Mouse (Mus musculus): ENCODE measurements around the gene Afap1l2. TPM values are rescaled to one million over a fixed set of nuclear protein-coding genes. Genes with fewer than 3 reads are reported as not detected.

Afap1l2 gene
- polyA plus RNA-seq, 1 experiment: 0.90 TPM

GRCm38 (mm10) chr19:56904095-56904494 lies 103.9 kb downstream of the Afap1l2 start:
- H3K4me3 ChIP-seq (ENCODE audit: insufficient read depth, poor library complexity, severe bottlenecking): no peak overlapping the region
- TF ChIP-seq MYOG (IDR thresholded peaks at IDR 0.05; ENCODE audit: control insufficient read depth, extremely low read depth, insufficient read length) (no peak), MAX (IDR thresholded peaks at IDR 0.05) (no peak), CEBPB (IDR thresholded peaks at IDR 0.05; ENCODE audit: low read depth) (no peak)
- H3K79me3 ChIP-seq (ENCODE audit: low read depth): no peaks in the 10 kb centered on the region
- H3K79me2 ChIP-seq (ENCODE audit: control insufficient read depth, insufficient read depth): no peaks in the 10 kb centered on the region
- peaks cover 6% of the 10 kb centered on the region for H3K27me3 ChIP-seq (ENCODE audit: control insufficient read depth, insufficient read depth, insufficient read length)
- no peaks in the 10 kb centered on the region for H3K36me3 ChIP-seq (ENCODE audit: control insufficient read depth, insufficient read depth)
- H3ac ChIP-seq (ENCODE audit: control insufficient read depth, insufficient read length, low read depth): no peak overlapping the region

- Histone ChIP-seq H3K36me3 (ENCODE audit: control insufficient read depth, insufficient read depth) (no peaks in the 10 kb centered on the region), H3ac (ENCODE audit: control insufficient read depth, insufficient read length, low read depth) (no peak overlapping the region), H3K79me2 (ENCODE audit: control insufficient read depth, insufficient read depth) (no peaks in the 10 kb centered on the region), H3K27me3 (ENCODE audit: control insufficient read depth, insufficient read depth, insufficient read length) (peaks cover 6% of the 10 kb centered on the region), H3K4me3 (ENCODE audit: insufficient read depth, poor library complexity, severe bottlenecking) (no peak overlapping the region), H3K79me3 (ENCODE audit: low read depth) (no peaks in the 10 kb centered on the region)
- TF ChIP-seq FOSL1 (IDR thresholded peaks at IDR 0.05; ENCODE audit: insufficient read depth, low read length, poor library complexity, severe bottlenecking) (no peak), CTCF (IDR thresholded peaks at IDR 0.05; ENCODE audit: control insufficient read depth, insufficient read depth, insufficient read length) (no peak), CEBPB (IDR thresholded peaks at IDR 0.05; ENCODE audit: low read depth) (no peak), MAX (IDR thresholded peaks at IDR 0.05) (no peak), MYOG (IDR thresholded peaks at IDR 0.05; ENCODE audit: control insufficient read depth, extremely low read depth, insufficient read length) (no peak), MYOD1 (IDR thresholded peaks at IDR 0.05; ENCODE audit: control insufficient read depth, insufficient read length, low read depth) (no peak), USF1 (IDR thresholded peaks at IDR 0.05; ENCODE audit: low read depth) (no peak)
Measured at GRCm38 (mm10) chr19:56897654-56898053, 110.4 kb downstream of the Afap1l2 start.

- TF ChIP-seq USF1 (IDR thresholded peaks at IDR 0.05; ENCODE audit: low read depth) (no peak), MYOG (IDR thresholded peaks at IDR 0.05; ENCODE audit: control insufficient read depth, extremely low read depth, insufficient read length) (no peak), MYOD1 (IDR thresholded peaks at IDR 0.05; ENCODE audit: control insufficient read depth, insufficient read length, low read depth) (no peak), MAX (IDR thresholded peaks at IDR 0.05) (no peak), FOSL1 (IDR thresholded peaks at IDR 0.05; ENCODE audit: insufficient read depth, low read length, poor library complexity, severe bottlenecking) (no peak), CEBPB (IDR thresholded peaks at IDR 0.05; ENCODE audit: low read depth) (no peak), CTCF (IDR thresholded peaks at IDR 0.05; ENCODE audit: control insufficient read depth, insufficient read depth, insufficient read length) (no peak)
- Histone ChIP-seq H3K36me3 (ENCODE audit: control insufficient read depth, insufficient read depth) (no peaks in the 10 kb centered on the region), H3K4me3 (ENCODE audit: insufficient read depth, poor library complexity, severe bottlenecking) (no peak overlapping the region), H3K27me3 (ENCODE audit: control insufficient read depth, insufficient read depth, insufficient read length) (no peaks in the 10 kb centered on the region), H3ac (ENCODE audit: control insufficient read depth, insufficient read length, low read depth) (no peak overlapping the region), H3K79me2 (ENCODE audit: control insufficient read depth, insufficient read depth) (no peaks in the 10 kb centered on the region), H3K79me3 (ENCODE audit: low read depth) (no peaks in the 10 kb centered on the region)
Measured at GRCm38 (mm10) chr19:56893326-56893725, 114.7 kb downstream of the Afap1l2 start.

GRCm38 (mm10) chr19:56892586-56892985 lies 115.4 kb downstream of the Afap1l2 start:
- no peaks in the 10 kb centered on the region for H3K36me3 ChIP-seq (ENCODE audit: control insufficient read depth, insufficient read depth)
- no peak for TF ChIP-seq MAX (IDR thresholded peaks at IDR 0.05)
- TF ChIP-seq CTCF (IDR thresholded peaks at IDR 0.05; ENCODE audit: control insufficient read depth, insufficient read depth, insufficient read length): no peak
- no peak for TF ChIP-seq CEBPB (IDR thresholded peaks at IDR 0.05; ENCODE audit: low read depth)
- TF ChIP-seq MYOD1 (IDR thresholded peaks at IDR 0.05; ENCODE audit: control insufficient read depth, insufficient read length, low read depth): no peak
- TF ChIP-seq MYOG (IDR thresholded peaks at IDR 0.05; ENCODE audit: control insufficient read depth, extremely low read depth, insufficient read length): no peak
- no peak for TF ChIP-seq FOSL1 (IDR thresholded peaks at IDR 0.05; ENCODE audit: insufficient read depth, low read length, poor library complexity, severe bottlenecking)
- no peak for TF ChIP-seq USF1 (IDR thresholded peaks at IDR 0.05; ENCODE audit: low read depth)
- H3ac ChIP-seq (ENCODE audit: control insufficient read depth, insufficient read length, low read depth): no peak overlapping the region
- H3K27me3 ChIP-seq (ENCODE audit: control insufficient read depth, insufficient read depth, insufficient read length): no peaks in the 10 kb centered on the region
- H3K4me3 ChIP-seq (ENCODE audit: insufficient read depth, poor library complexity, severe bottlenecking): no peak overlapping the region
- H3K79me2 ChIP-seq (ENCODE audit: control insufficient read depth, insufficient read depth): no peaks in the 10 kb centered on the region
- no peaks in the 10 kb centered on the region for H3K79me3 ChIP-seq (ENCODE audit: low read depth)

GRCm38 (mm10) chr19:56891438-56891837 lies 116.6 kb downstream of the Afap1l2 start:
- TF ChIP-seq USF1 (IDR thresholded peaks at IDR 0.05; ENCODE audit: low read depth): no peak
- TF ChIP-seq FOSL1 (IDR thresholded peaks at IDR 0.05; ENCODE audit: insufficient read depth, low read length, poor library complexity, severe bottlenecking): no peak
- TF ChIP-seq MYOD1 (IDR thresholded peaks at IDR 0.05; ENCODE audit: control insufficient read depth, insufficient read length, low read depth): no peak
- no peak for TF ChIP-seq CEBPB (IDR thresholded peaks at IDR 0.05; ENCODE audit: low read depth)
- no peak for TF ChIP-seq MAX (IDR thresholded peaks at IDR 0.05)
- no peak for TF ChIP-seq MYOG (IDR thresholded peaks at IDR 0.05; ENCODE audit: control insufficient read depth, extremely low read depth, insufficient read length)
- no peak for TF ChIP-seq CTCF (IDR thresholded peaks at IDR 0.05; ENCODE audit: control insufficient read depth, insufficient read depth, insufficient read length)
- Histone ChIP-seq H3K79me2 (ENCODE audit: control insufficient read depth, insufficient read depth) (no peaks in the 10 kb centered on the region), H3K27me3 (ENCODE audit: control insufficient read depth, insufficient read depth, insufficient read length) (no peaks in the 10 kb centered on the region), H3K79me3 (ENCODE audit: low read depth) (no peaks in the 10 kb centered on the region), H3K36me3 (ENCODE audit: control insufficient read depth, insufficient read depth) (no peaks in the 10 kb centered on the region), H3K4me3 (ENCODE audit: insufficient read depth, poor library complexity, severe bottlenecking) (no peak overlapping the region), H3ac (ENCODE audit: control insufficient read depth, insufficient read length, low read depth) (no peak overlapping the region)

GRCm38 (mm10) chr19:56888654-56889053 lies 119.4 kb downstream of the Afap1l2 start:
- Histone ChIP-seq H3K4me3 (ENCODE audit: insufficient read depth, poor library complexity, severe bottlenecking) (no peak overlapping the region), H3K27me3 (ENCODE audit: control insufficient read depth, insufficient read depth, insufficient read length) (no peaks in the 10 kb centered on the region), H3ac (ENCODE audit: control insufficient read depth, insufficient read length, low read depth) (no peak overlapping the region), H3K36me3 (ENCODE audit: control insufficient read depth, insufficient read depth) (no peaks in the 10 kb centered on the region), H3K79me3 (ENCODE audit: low read depth) (no peaks in the 10 kb centered on the region), H3K79me2 (ENCODE audit: control insufficient read depth, insufficient read depth) (no peaks in the 10 kb centered on the region)
- TF ChIP-seq USF1 (IDR thresholded peaks at IDR 0.05; ENCODE audit: low read depth): no peak
- no peak for TF ChIP-seq MYOD1 (IDR thresholded peaks at IDR 0.05; ENCODE audit: control insufficient read depth, insufficient read length, low read depth)
- no peak for TF ChIP-seq MAX (IDR thresholded peaks at IDR 0.05)
- TF ChIP-seq CTCF (IDR thresholded peaks at IDR 0.05; ENCODE audit: control insufficient read depth, insufficient read depth, insufficient read length): no peak
- TF ChIP-seq MYOG (IDR thresholded peaks at IDR 0.05; ENCODE audit: control insufficient read depth, extremely low read depth, insufficient read length): no peak
- TF ChIP-seq CEBPB (IDR thresholded peaks at IDR 0.05; ENCODE audit: low read depth): no peak
- no peak for TF ChIP-seq FOSL1 (IDR thresholded peaks at IDR 0.05; ENCODE audit: insufficient read depth, low read length, poor library complexity, severe bottlenecking)
